17 mouse cellular contexts compared by ENCODE assay signal in genomic region chr5:33032036-33032773, GRCm38 (mm10). TPM values are rescaled to one million over a fixed set of nuclear protein-coding genes. Genes with fewer than 3 reads are reported as not detected.
DNase-seq lines count a peak whose midpoint lies in the region; ATAC-seq and TF ChIP-seq lines count a peak whose summit lies in the region.
"Had no signal": no experiment of that assay in that cellular context is flagged by ENCODE, and none has a peak within 500 bp of the region (broad histone marks: within the 10 kb centered on the region; RNA-seq: fewer than 3 reads in every experiment).

No protein-coding gene starts in this region.

- no peak for TF ChIP-seq EP300 in lung, postnatal 0 days (IDR thresholded peaks at IDR 0.05)

- H3K27me3 ChIP-seq in forebrain, embryonic 14.5 days (replicated peaks; ENCODE audit: control insufficient read depth, insufficient read depth, low read length): no peaks in the 10 kb centered on the region
- no peaks in the 10 kb centered on the region for H3K27me3 ChIP-seq in forebrain, postnatal 0 days (ENCODE audit: insufficient read depth, low read length)
- no peaks in the 10 kb centered on the region for H3K27me3 ChIP-seq in testis, adult 2 months (ENCODE audit: control insufficient read depth, insufficient read depth, low read length)
- no peaks in the 10 kb centered on the region for H3K27me3 ChIP-seq in liver, embryonic 16.5 days (ENCODE audit: control insufficient read depth, insufficient read depth, low read depth, low read length)
- no peaks in the 10 kb centered on the region for H3K27me3 ChIP-seq in lung, postnatal 0 days (replicated peaks; ENCODE audit: insufficient read depth, low read length)
- H3K27me3 ChIP-seq: limb, embryonic 15.5 days had no signal

- peak overlapping the region; percentile 79 for H3K27ac ChIP-seq in forebrain, embryonic 14.5 days (ENCODE audit: low read depth, low read length)
- H3K27ac ChIP-seq in forebrain, postnatal 0 days (ENCODE audit: low read depth, low read length): no peak overlapping the region
- no peak overlapping the region for H3K27ac ChIP-seq in testis, adult 2 months (ENCODE audit: control insufficient read depth, insufficient read depth, low read depth, low read length)
- 0 out of 2 replicates have a peak overlapping the region, but pooled peaks have one; percentile 29 for H3K27ac ChIP-seq in liver, embryonic 16.5 days (ENCODE audit: low read length)
- no peak overlapping the region for H3K27ac ChIP-seq in lung, postnatal 0 days (ENCODE audit: low read length)
- H3K27ac ChIP-seq: heart, embryonic 10.5 days; limb, embryonic 15.5 days had no signal

- peaks cover 15% of the 10 kb centered on the region for H3K36me3 ChIP-seq in forebrain, embryonic 14.5 days (ENCODE audit: control insufficient read depth, insufficient read depth, low read length)
- H3K36me3 ChIP-seq in forebrain, postnatal 0 days (ENCODE audit: insufficient read depth): peaks cover 8% of the 10 kb centered on the region; the same call in 1 of the 2 replicates
- H3K36me3 ChIP-seq in testis, adult 2 months (ENCODE audit: control insufficient read depth, insufficient read depth, low read length): no peaks in the 10 kb centered on the region; the same call in 1 of the 2 replicates
- H3K36me3 ChIP-seq in liver, embryonic 16.5 days (ENCODE audit: control insufficient read depth, insufficient read depth): no peaks in the 10 kb centered on the region
- H3K36me3 ChIP-seq in lung, postnatal 0 days (ENCODE audit: insufficient read depth, low read length): 0 out of 2 replicates have a peak, but pooled peaks cover 2% of the 10 kb centered on the region

- no peak overlapping the region for H3K4me2 ChIP-seq in forebrain, embryonic 14.5 days (ENCODE audit: low read length)
- no peak overlapping the region for H3K4me2 ChIP-seq in forebrain, postnatal 0 days (ENCODE audit: low read depth)
- peak overlapping the region; percentile 47 for H3K4me2 ChIP-seq in liver, embryonic 16.5 days (ENCODE audit: low read depth, low read length)
- H3K4me2 ChIP-seq in lung, postnatal 0 days (replicated peaks; ENCODE audit: low read depth, low read length): no peak overlapping the region
- H3K4me2 ChIP-seq: limb, embryonic 15.5 days had no signal

- no peak for DNase-seq in forebrain, embryonic 14.5 days (ENCODE audit: low spot score)
- DNase-seq in forebrain, postnatal 0 days: no peak
- DNase-seq in testis, postnatal 14 days (ENCODE audit: low spot score): no peak
- no peak for DNase-seq in lung, postnatal 0 days (ENCODE audit: low spot score)
- DNase-seq in ovary, postnatal 14 days (ENCODE audit: low spot score): no peak
- DNase-seq: cerebellum, adult 8-10 months; gastrocnemius, postnatal 14 days; heart, postnatal 10 days; kidney, adult 8-10 months; kidney, postnatal 25 days; lung, postnatal 14 days; thymus, adult 18-20 months had no signal

- peaks cover 17% of the 10 kb centered on the region for H3K4me1 ChIP-seq in forebrain, embryonic 14.5 days (ENCODE audit: control insufficient read depth, insufficient read depth, low read length)
- H3K4me1 ChIP-seq in forebrain, postnatal 0 days (ENCODE audit: insufficient read depth): peaks cover 18% of the 10 kb centered on the region
- peaks cover 5% of the 10 kb centered on the region for H3K4me1 ChIP-seq in testis, adult 2 months (ENCODE audit: control insufficient read depth, insufficient read depth, low read length)
- H3K4me1 ChIP-seq in liver, embryonic 16.5 days (ENCODE audit: control insufficient read depth, low read depth, low read length): peaks cover 28% of the 10 kb centered on the region
- H3K4me1 ChIP-seq in lung, postnatal 0 days (ENCODE audit: insufficient read depth, low read depth, low read length): no peaks in the 10 kb centered on the region
- H3K4me1 ChIP-seq: limb, embryonic 15.5 days had no signal

- no peak for TF ChIP-seq POLR2A in testis, adult 2 months (IDR thresholded peaks at IDR 0.05; ENCODE audit: control insufficient read depth, low read depth, low read length)

- no peak overlapping the region for H3K4me3 ChIP-seq in forebrain, embryonic 14.5 days (ENCODE audit: low read depth, low read length)
- H3K4me3 ChIP-seq in forebrain, postnatal 0 days (ENCODE audit: low read depth, low read length): no peak overlapping the region
- peak overlapping the region; percentile 61 for H3K4me3 ChIP-seq in testis, adult 2 months (ENCODE audit: control insufficient read depth, low read depth, low read length)
- H3K4me3 ChIP-seq in liver, embryonic 16.5 days (ENCODE audit: low read depth, low read length): peak overlapping the region; percentile 7; the same call in 1 of the 2 replicates
- no peak overlapping the region for H3K4me3 ChIP-seq in lung, postnatal 0 days (ENCODE audit: low read depth, low read length)
- H3K4me3 ChIP-seq: heart, embryonic 10.5 days; limb, embryonic 15.5 days had no signal

- no peaks in the 10 kb centered on the region for H3K9me3 ChIP-seq in forebrain, embryonic 14.5 days (replicated peaks; ENCODE audit: control insufficient read depth, low read length)
- no peaks in the 10 kb centered on the region for H3K9me3 ChIP-seq in forebrain, postnatal 0 days (ENCODE audit: low read length)
- no peaks in the 10 kb centered on the region for H3K9me3 ChIP-seq in liver, embryonic 16.5 days (replicated peaks; ENCODE audit: control insufficient read depth, low read length)
- no peaks in the 10 kb centered on the region for H3K9me3 ChIP-seq in lung, postnatal 0 days (ENCODE audit: low read length)
- H3K9me3 ChIP-seq: heart, embryonic 10.5 days; limb, embryonic 15.5 days had no signal

- ATAC-seq in forebrain, embryonic 14.5 days: no peak
- no peak for ATAC-seq in forebrain, postnatal 0 days
- ATAC-seq in liver, embryonic 16.5 days (ENCODE audit: low read depth): peak; percentile 42; the same call in 1 of the 2 replicates
- ATAC-seq in granulocyte monocyte progenitor cell, adult 5-6 weeks (replicated peaks; ENCODE audit: poor library complexity, severe bottlenecking): no peak
- no peak for ATAC-seq in lung, postnatal 0 days

- 91% methylated on average over 10 of the region's 10 CpGs for WGBS in forebrain, embryonic 14.5 days
- WGBS in forebrain, postnatal 0 days: 85% methylated on average over 10 of the region's 10 CpGs
- WGBS in liver, embryonic 16.5 days (ENCODE audit: insufficient replicate concordance): 46% methylated on average over 10 of the region's 10 CpGs
- WGBS in lung, postnatal 0 days: 85% methylated on average over 10 of the region's 10 CpGs

- no peak overlapping the region for H3K9ac ChIP-seq in forebrain, embryonic 14.5 days (ENCODE audit: low read length)
- no peak overlapping the region for H3K9ac ChIP-seq in forebrain, postnatal 0 days
- no peak overlapping the region for H3K9ac ChIP-seq in liver, embryonic 16.5 days (ENCODE audit: low read depth, low read length)
- no peak overlapping the region for H3K9ac ChIP-seq in lung, postnatal 0 days (replicated peaks; ENCODE audit: low read depth)
- H3K9ac ChIP-seq: limb, embryonic 15.5 days had no signal

- no peak for TF ChIP-seq CTCF in forebrain, postnatal 0 days (IDR thresholded peaks at IDR 0.05; ENCODE audit: low read depth)
- no peak for TF ChIP-seq CTCF in testis, adult 2 months (IDR thresholded peaks at IDR 0.05; ENCODE audit: control insufficient read depth, insufficient read depth, insufficient replicate concordance, low read depth, low read length)
- no peak for TF ChIP-seq CTCF in lung, postnatal 0 days (IDR thresholded peaks at IDR 0.05)

RNA-seq across cellular contexts. Expression of gene Ywhah, which starts 13.6 kb away (rescaled TPM):
- 521 and 612 TPM in 2 replicates for polyA plus RNA-seq in forebrain, embryonic 14.5 days (2014; fragmentation: Nextera tagmentation; extraction: Ambion mirVana)
- 475 and 549 TPM in 2 replicates for total RNA-seq in forebrain, postnatal 0 days (2014; rRNA removed)
- 744 and 971 TPM in 2 replicates for polyA plus RNA-seq in forebrain, postnatal 0 days (2015; fragmentation: Nextera tagmentation; extraction: Ambion mirVana)
- 37.4 and 41.2 TPM in 2 replicates for polyA plus RNA-seq in testis, adult 2 months (2012; rRNA removed)
- 170 and 188 TPM in 2 replicates for polyA plus RNA-seq in liver, embryonic 16.5 days (2015; fragmentation: Nextera tagmentation; extraction: Ambion mirVana)
- total RNA-seq in granulocyte monocyte progenitor cell, adult 5-6 weeks (2014; fragmentation: Nextera tagmentation): 285 and 301 TPM in 2 replicates
- total RNA-seq in granulocyte monocyte progenitor cell, adult 5-6 weeks (2017): 123 and 125 TPM in 2 replicates
- polyA plus RNA-seq in lung, postnatal 0 days (2015; fragmentation: Nextera tagmentation; extraction: Ambion mirVana): 242 and 276 TPM in 2 replicates

Comparison
In these comparisons a context has a peak if more than half of its experiments do, and no peak if none do; other contexts are left out.
1. H3K27ac ChIP-seq: peak in forebrain, embryonic 14.5 days (single experiment) and liver, embryonic 16.5 days (single experiment); none in forebrain, postnatal 0 days (single experiment), testis, adult 2 months (single experiment) and lung, postnatal 0 days (single experiment).
2. H3K4me3 ChIP-seq: peak in testis, adult 2 months (single experiment) and liver, embryonic 16.5 days (single experiment); none in forebrain, embryonic 14.5 days (single experiment), forebrain, postnatal 0 days (single experiment) and lung, postnatal 0 days (single experiment).